Mouse (Mus musculus): ENCODE data around the gene Fuom.

DNA sequence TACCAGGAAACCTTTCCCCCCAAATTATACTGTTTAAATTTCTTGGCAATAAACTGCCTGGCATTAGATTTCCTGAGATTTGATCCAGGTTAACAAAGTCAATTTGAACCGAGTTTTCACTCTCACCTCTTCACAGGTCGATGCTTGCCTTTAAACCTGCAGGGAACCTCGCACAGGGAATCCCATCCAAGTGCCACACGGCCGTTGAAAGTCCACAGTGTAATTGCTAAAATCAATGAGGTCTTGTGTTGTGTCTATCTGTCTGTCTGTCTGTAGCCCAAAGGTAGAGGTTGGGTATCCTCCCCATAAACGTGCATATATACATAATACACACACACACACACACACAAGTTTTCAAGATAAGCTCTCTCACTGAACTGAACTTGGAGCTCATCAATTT, 34.8 kb downstream of the Fuom start:
- TF ChIP-seq CTCF (IDR thresholded peaks at IDR 0.05; ENCODE audit: insufficient read depth, low read length) (no peak), POLR2A (IDR thresholded peaks at IDR 0.05; ENCODE audit: borderline replicate concordance, extremely low read depth, low read depth, low read length) (no peak)
